Mouse (Mus musculus): ENCODE results near the gene Camta1. TPM values are rescaled to one million over a fixed set of nuclear protein-coding genes. Genes with fewer than 3 reads are reported as not detected.
A peak's percentile ranks its signal among the peaks of the same experiment; 100 is the strongest.

Gene Camta1
- polyA plus RNA-seq, 1 experiment from 2014 or later: 123 TPM

DNA sequence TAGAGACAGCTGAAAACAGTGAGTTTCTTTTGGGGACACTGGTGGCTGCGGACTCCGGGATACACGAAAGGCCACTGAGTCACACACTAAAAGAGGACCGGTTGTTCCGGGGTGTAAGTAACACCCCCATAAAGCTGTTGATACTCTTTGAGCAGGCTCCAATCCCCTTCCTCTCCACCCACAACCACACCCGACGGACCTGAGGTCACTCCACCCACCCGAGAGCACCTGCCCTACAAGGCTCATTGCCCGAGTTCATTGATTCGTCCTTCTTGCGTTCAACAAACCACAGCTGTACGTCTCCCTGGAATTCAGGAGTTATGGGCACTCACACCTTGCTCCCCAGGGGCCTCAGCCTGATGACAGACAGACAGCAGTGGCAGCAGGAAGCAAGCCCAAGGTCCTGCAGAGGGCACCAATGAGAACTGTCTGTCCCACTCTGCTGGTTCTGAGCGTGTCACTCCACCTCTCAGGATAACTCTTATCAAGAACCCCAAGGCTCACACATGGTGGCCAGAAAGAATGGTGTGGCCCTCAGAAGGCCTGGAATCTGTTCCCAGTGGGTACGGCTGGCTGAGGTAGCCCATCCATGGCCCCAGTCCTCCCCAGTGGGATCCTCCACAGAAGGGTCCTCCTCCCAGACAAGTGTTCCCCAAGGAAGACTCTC is 158.5 kb downstream of the Camta1 start:
- no peaks in the 10 kb centered on the region for H3K36me3 ChIP-seq (ENCODE audit: control insufficient read depth, insufficient read depth, low read length)
- ATAC-seq: no peak

GRCm38 (mm10) chr4:151702463-151702862 is 159.2 kb downstream of the Camta1 start:
- Histone ChIP-seq H3K9ac (ENCODE audit: low read length) (no peak overlapping the region), H3K4me3 (ENCODE audit: low read depth, low read length) (no peak overlapping the region), H3K27me3 (replicated peaks; ENCODE audit: control insufficient read depth, insufficient read depth, low read length) (no peaks in the 10 kb centered on the region), H3K36me3 (ENCODE audit: control insufficient read depth, insufficient read depth, low read length) (no peaks in the 10 kb centered on the region), H3K4me1 (ENCODE audit: control insufficient read depth, insufficient read depth, low read length) (no peaks in the 10 kb centered on the region), H3K27ac (ENCODE audit: low read depth, low read length) (no peak overlapping the region), H3K9me3 (replicated peaks; ENCODE audit: control insufficient read depth, low read length) (no peaks in the 10 kb centered on the region), H3K4me2 (ENCODE audit: low read length) (no peak overlapping the region)
- WGBS: 87% methylated on average over 11 of the region's 11 CpGs
- ATAC-seq (no peak), DNase-seq (ENCODE audit: low spot score) (no peak)

More for the DNA sequence above, 158.5 kb downstream of the Camta1 start:
- no peak overlapping the region for H3K27ac ChIP-seq (ENCODE audit: low read depth, low read length)
- H3K9me3 ChIP-seq (replicated peaks; ENCODE audit: control insufficient read depth, low read length): no peaks in the 10 kb centered on the region
- WGBS: 92% methylated on average over 14 of the region's 14 CpGs
- no peak overlapping the region for H3K4me3 ChIP-seq (ENCODE audit: low read depth, low read length)
- H3K4me2 ChIP-seq (ENCODE audit: low read length): no peak overlapping the region
- H3K9ac ChIP-seq (ENCODE audit: low read length): no peak overlapping the region
- DNase-seq (ENCODE audit: low spot score): no peak
- no peaks in the 10 kb centered on the region for H3K27me3 ChIP-seq (replicated peaks; ENCODE audit: control insufficient read depth, insufficient read depth, low read length)
- no peaks in the 10 kb centered on the region for H3K4me1 ChIP-seq (ENCODE audit: control insufficient read depth, insufficient read depth, low read length)

GRCm38 (mm10) chr4:151695984-151696383 is 165.7 kb downstream of the Camta1 start:
- no peak overlapping the region for H3K4me3 ChIP-seq (ENCODE audit: low read depth, low read length)
- H3K4me1 ChIP-seq (ENCODE audit: control insufficient read depth, insufficient read depth, low read length): peaks cover 11% of the 10 kb centered on the region
- peak; percentile 71 for DNase-seq (ENCODE audit: low spot score)
- H3K36me3 ChIP-seq (ENCODE audit: control insufficient read depth, insufficient read depth, low read length): no peaks in the 10 kb centered on the region
- no peak overlapping the region for H3K4me2 ChIP-seq (ENCODE audit: low read length)
- 8% methylated on average over 11 of the region's 11 CpGs for WGBS
- ATAC-seq: peak; percentile 68
- H3K9me3 ChIP-seq (replicated peaks; ENCODE audit: control insufficient read depth, low read length): no peaks in the 10 kb centered on the region
- H3K27me3 ChIP-seq (replicated peaks; ENCODE audit: control insufficient read depth, insufficient read depth, low read length): no peaks in the 10 kb centered on the region
- no peak overlapping the region for H3K9ac ChIP-seq (ENCODE audit: low read length)
- no peak overlapping the region for H3K27ac ChIP-seq (ENCODE audit: low read depth, low read length)

- Histone ChIP-seq H3K4me3 (ENCODE audit: low read depth, low read length) (no peak overlapping the region), H3K27ac (ENCODE audit: low read depth, low read length) (no peak overlapping the region), H3K4me1 (ENCODE audit: control insufficient read depth, insufficient read depth, low read length) (peaks cover 11% of the 10 kb centered on the region), H3K9me3 (replicated peaks; ENCODE audit: control insufficient read depth, low read length) (no peaks in the 10 kb centered on the region), H3K36me3 (ENCODE audit: control insufficient read depth, insufficient read depth, low read length) (no peaks in the 10 kb centered on the region), H3K27me3 (replicated peaks; ENCODE audit: control insufficient read depth, insufficient read depth, low read length) (no peaks in the 10 kb centered on the region), H3K9ac (ENCODE audit: low read length) (no peak overlapping the region; the same call in 1 of the 2 replicates), H3K4me2 (ENCODE audit: low read length) (no peak overlapping the region)
- DNase-seq (ENCODE audit: low spot score) (peak; percentile 74), ATAC-seq (peak; percentile 82; the same call in 1 of the 2 replicates)
- WGBS: 8% methylated on average over 7 of the region's 7 CpGs
Observed at GRCm38 (mm10) chr4:151694531-151694930, 167.1 kb downstream of the Camta1 start.

- 88% methylated on average over 3 of the region's 3 CpGs for WGBS
- H3K36me3 ChIP-seq (ENCODE audit: control insufficient read depth, insufficient read depth, low read length): no peaks in the 10 kb centered on the region
Observed at GRCm38 (mm10) chr4:151694047-151694446, 167.6 kb downstream of the Camta1 start.

GRCm38 (mm10) chr4:151690041-151690440 is 171.6 kb downstream of the Camta1 start:
- H3K4me2 ChIP-seq (ENCODE audit: low read length): no peak overlapping the region
- H3K9me3 ChIP-seq (replicated peaks; ENCODE audit: control insufficient read depth, low read length): no peaks in the 10 kb centered on the region
- DNase-seq (ENCODE audit: low spot score) (no peak), ATAC-seq (no peak)
- 90% methylated on average over 12 of the region's 12 CpGs for WGBS
- no peak overlapping the region for H3K9ac ChIP-seq (ENCODE audit: low read length)
- H3K27me3 ChIP-seq (replicated peaks; ENCODE audit: control insufficient read depth, insufficient read depth, low read length): no peaks in the 10 kb centered on the region
- peaks cover 4% of the 10 kb centered on the region for H3K4me1 ChIP-seq (ENCODE audit: control insufficient read depth, insufficient read depth, low read length)
- no peak overlapping the region for H3K4me3 ChIP-seq (ENCODE audit: low read depth, low read length)
- H3K36me3 ChIP-seq (ENCODE audit: control insufficient read depth, insufficient read depth, low read length): no peaks in the 10 kb centered on the region
- H3K27ac ChIP-seq (ENCODE audit: low read depth, low read length): no peak overlapping the region

More at GRCm38 (mm10) chr4:151694047-151694446, 167.6 kb downstream of the Camta1 start:
- Histone ChIP-seq H3K27ac (ENCODE audit: low read depth, low read length) (no peak overlapping the region), H3K4me3 (ENCODE audit: low read depth, low read length) (no peak overlapping the region), H3K9ac (ENCODE audit: low read length) (no peak overlapping the region), H3K9me3 (replicated peaks; ENCODE audit: control insufficient read depth, low read length) (no peaks in the 10 kb centered on the region), H3K4me1 (ENCODE audit: control insufficient read depth, insufficient read depth, low read length) (peaks cover 11% of the 10 kb centered on the region), H3K27me3 (replicated peaks; ENCODE audit: control insufficient read depth, insufficient read depth, low read length) (no peaks in the 10 kb centered on the region), H3K4me2 (ENCODE audit: low read length) (no peak overlapping the region)
- no peak for ATAC-seq
- no peak for DNase-seq (ENCODE audit: low spot score)

GRCm38 (mm10) chr4:151688206-151688605 is 173.5 kb downstream of the Camta1 start:
- Histone ChIP-seq H3K4me3 (ENCODE audit: low read depth, low read length) (no peak overlapping the region), H3K9ac (ENCODE audit: low read length) (no peak overlapping the region), H3K4me2 (ENCODE audit: low read length) (no peak overlapping the region), H3K27me3 (replicated peaks; ENCODE audit: control insufficient read depth, insufficient read depth, low read length) (no peaks in the 10 kb centered on the region), H3K9me3 (replicated peaks; ENCODE audit: control insufficient read depth, low read length) (no peaks in the 10 kb centered on the region), H3K27ac (ENCODE audit: low read depth, low read length) (no peak overlapping the region), H3K4me1 (ENCODE audit: control insufficient read depth, insufficient read depth, low read length) (no peaks in the 10 kb centered on the region), H3K36me3 (ENCODE audit: control insufficient read depth, insufficient read depth, low read length) (no peaks in the 10 kb centered on the region)
- 91% methylated on average over 5 of the region's 5 CpGs for WGBS
- DNase-seq (ENCODE audit: low spot score) (no peak), ATAC-seq (no peak)

GRCm38 (mm10) chr4:151684596-151684995 is 177.1 kb downstream of the Camta1 start:
- no peak for DNase-seq (ENCODE audit: low spot score)
- Histone ChIP-seq H3K9ac (ENCODE audit: low read length) (no peak overlapping the region), H3K27ac (ENCODE audit: low read depth, low read length) (no peak overlapping the region), H3K4me2 (ENCODE audit: low read length) (no peak overlapping the region), H3K4me3 (ENCODE audit: low read depth, low read length) (no peak overlapping the region), H3K36me3 (ENCODE audit: control insufficient read depth, insufficient read depth, low read length) (no peaks in the 10 kb centered on the region), H3K27me3 (replicated peaks; ENCODE audit: control insufficient read depth, insufficient read depth, low read length) (no peaks in the 10 kb centered on the region), H3K9me3 (replicated peaks; ENCODE audit: control insufficient read depth, low read length) (no peaks in the 10 kb centered on the region), H3K4me1 (ENCODE audit: control insufficient read depth, insufficient read depth, low read length) (no peaks in the 10 kb centered on the region)
- ATAC-seq: no peak
- WGBS: 89% methylated on average over 7 of the region's 7 CpGs

DNA sequence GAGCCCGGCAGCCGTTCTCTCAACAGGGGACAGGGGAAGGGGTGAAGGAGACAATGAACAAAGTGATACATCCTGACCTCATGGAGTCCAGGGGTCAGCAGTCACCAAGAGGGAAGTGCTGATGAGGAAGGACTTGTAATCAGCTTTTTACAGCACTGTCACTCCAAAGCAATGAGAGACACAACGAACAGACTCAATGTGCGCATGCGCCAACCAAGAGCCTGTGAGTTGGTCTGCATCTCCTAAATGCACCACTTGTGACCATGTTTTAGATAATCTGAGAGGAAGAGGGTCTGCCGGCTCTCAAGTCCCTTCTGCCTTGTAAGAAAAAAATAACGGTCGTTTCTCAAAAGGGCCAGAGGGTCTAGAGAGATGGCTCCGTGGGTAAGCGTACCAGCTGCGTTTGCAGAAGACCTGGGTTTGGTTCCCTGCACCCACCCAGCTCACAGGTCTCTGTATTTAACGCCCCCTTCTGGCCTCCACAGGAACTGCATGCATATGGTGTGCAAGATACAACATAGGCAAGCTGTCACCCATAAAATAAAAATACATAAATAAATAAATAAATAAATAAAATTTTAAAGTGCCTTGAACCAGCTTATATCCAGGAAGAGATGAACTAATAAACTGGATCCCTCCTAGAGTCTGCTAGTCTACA is 178.7 kb downstream of the Camta1 start:
- no peak overlapping the region for H3K9ac ChIP-seq (ENCODE audit: low read length)
- DNase-seq (ENCODE audit: low spot score) (no peak), ATAC-seq (no peak)
- H3K4me3 ChIP-seq (ENCODE audit: low read depth, low read length): no peak overlapping the region
- WGBS: 86% methylated on average over 12 of the region's 12 CpGs
- H3K4me1 ChIP-seq (ENCODE audit: control insufficient read depth, insufficient read depth, low read length): no peaks in the 10 kb centered on the region
- H3K36me3 ChIP-seq (ENCODE audit: control insufficient read depth, insufficient read depth, low read length): no peaks in the 10 kb centered on the region
- peaks cover 3% of the 10 kb centered on the region; the same call in 1 of the 2 replicates for H3K9me3 ChIP-seq (replicated peaks; ENCODE audit: control insufficient read depth, low read length)
- no peak overlapping the region for H3K4me2 ChIP-seq (ENCODE audit: low read length)
- H3K27ac ChIP-seq (ENCODE audit: low read depth, low read length): no peak overlapping the region
- no peaks in the 10 kb centered on the region for H3K27me3 ChIP-seq (replicated peaks; ENCODE audit: control insufficient read depth, insufficient read depth, low read length)
